Mouse (Mus musculus) CH12.LX (cell line): ENCODE data around the gene Cox19. TPM values are rescaled to one million over a fixed set of nuclear protein-coding genes. Genes with fewer than 3 reads are reported as not detected.

Experiments used
- DNase-seq: peaks from one replicate; pipeline ENCODE4 v3.0.0-alpha.2; 2013; ENCODE audit errors: extremely low read depth
- H3K27ac ChIP-seq: 2 replicates; pipeline ENCODE4 v1.5.1; 2012; ENCODE audit warnings: low read depth, mild to moderate bottlenecking, control low read depth, moderate library complexity; ENCODE audit not compliant: insufficient read depth
- H3K27me3 ChIP-seq: replicated peaks from 2 replicates; pipeline ENCODE3; 2012; ENCODE audit warnings: inconsistent platforms
- H3K36me3 ChIP-seq, 2 experiments: replicated peaks in 1 of 2; 2 replicates each; pipeline versions ENCODE3 to v1.6.1; 2012; ENCODE audit warnings: inconsistent platforms in 1 of 2, low read length in 1 of 2, mild to moderate bottlenecking in 1 of 2, mixed read lengths in 1 of 2, moderate library complexity in 1 of 2; ENCODE audit not compliant: control insufficient read depth in 1 of 2, insufficient read depth in 1 of 2
- H3K4me1 ChIP-seq, 2 experiments: 2 replicates each; pipeline ENCODE4 v1.6.1; 2012; ENCODE audit warnings: inconsistent platforms in 1 of 2, moderate library complexity in 1 of 2; ENCODE audit not compliant: insufficient read depth in 2 of 2, control insufficient read depth in 1 of 2
- H3K4me2 ChIP-seq: 2 replicates; pipeline ENCODE4 v1.6.1; 2012; ENCODE audit warnings: low read depth, mild to moderate bottlenecking, control low read depth; ENCODE audit not compliant: poor library complexity, insufficient read depth, severe bottlenecking
- H3K4me3 ChIP-seq, 3 experiments: fragments of 150-350 bp in 1 of 3; sonication (generic) in 1 of 3; replicated peaks in 1 of 3; 2 replicates each; pipeline versions ENCODE3 to v1.5.1; 2011 to 2012; ENCODE audit warnings: low read depth in 2 of 3, low read length in 2 of 3, mild to moderate bottlenecking in 2 of 3, moderate library complexity in 2 of 3, control low read depth in 1 of 3, improper control_type of control experiment in 1 of 3, inconsistent platforms in 1 of 3, mixed read lengths in 1 of 3; ENCODE audit not compliant: poor library complexity in 1 of 3
- H3K79me2 ChIP-seq: replicated peaks from 2 replicates; pipeline ENCODE4 v1.6.1; 2012; ENCODE audit warnings: mild to moderate bottlenecking, moderate library complexity; ENCODE audit not compliant: control insufficient read depth, poor library complexity, insufficient read depth, severe bottlenecking; ENCODE audit errors: extremely low read depth
- H3K9ac ChIP-seq: 2 replicates; pipeline ENCODE4 v1.6.1; 2012; ENCODE audit warnings: low read depth, mild to moderate bottlenecking, control low read depth, moderate library complexity; ENCODE audit not compliant: insufficient read depth
- H3K9me3 ChIP-seq: replicated peaks from 2 replicates; pipeline ENCODE3; 2012; ENCODE audit warnings: low read length, inconsistent platforms, mixed read lengths
- BHLHE40 ChIP-seq: IDR thresholded peaks from 2 replicates; pipeline ENCODE4 v1.6.1; 2011; ENCODE audit warnings: mild to moderate bottlenecking, low read depth, low read length, improper control_type of control experiment
- CHD1 ChIP-seq: IDR thresholded peaks from 2 replicates; pipeline ENCODE4 v1.6.1; 2012; ENCODE audit warnings: low read depth, low read length, improper control_type of control experiment, inconsistent platforms
- CHD2 ChIP-seq: IDR thresholded peaks from 2 replicates; pipeline ENCODE4 v1.6.1; 2011; ENCODE audit warnings: low read length, improper control_type of control experiment
- CTCF ChIP-seq, 2 experiments: IDR thresholded peaks in 1 of 2; conservative IDR thresholded peaks in 1 of 2; 2 replicates each; pipeline ENCODE4 v1.5.1; 2011 to 2012; ENCODE audit warnings: low read depth in 2 of 2, low read length in 2 of 2, improper control_type of control experiment in 1 of 2, inconsistent platforms in 1 of 2, mild to moderate bottlenecking in 1 of 2, moderate library complexity in 1 of 2
- ELF1 ChIP-seq: IDR thresholded peaks from 2 replicates; pipeline ENCODE4 v1.6.1; 2014; ENCODE audit warnings: low read depth, mild to moderate bottlenecking, inconsistent platforms, low read length, improper control_type of control experiment
- EP300 ChIP-seq: IDR thresholded peaks from 2 replicates; pipeline ENCODE4 v1.6.1; 2011; ENCODE audit warnings: low read length, improper control_type of control experiment
- ETS1 ChIP-seq: conservative IDR thresholded peaks from 2 replicates; pipeline ENCODE4 v1.6.1; 2012; ENCODE audit warnings: low read depth, mild to moderate bottlenecking, inconsistent platforms, low read length, improper control_type of control experiment, moderate library complexity
- HCFC1 ChIP-seq: IDR thresholded peaks from 2 replicates; pipeline ENCODE4 v1.6.1; 2012; ENCODE audit warnings: low read depth, mild to moderate bottlenecking, inconsistent platforms, low read length, improper control_type of control experiment
- IRF4 ChIP-seq: IDR thresholded peaks from 2 replicates; pipeline ENCODE4 v1.6.1; 2014; ENCODE audit warnings: low read depth, mild to moderate bottlenecking, inconsistent platforms, low read length, improper control_type of control experiment
- JUN ChIP-seq: IDR thresholded peaks from 2 replicates; pipeline ENCODE4 v1.6.1; 2011; ENCODE audit warnings: low read depth, mild to moderate bottlenecking, low read length, improper control_type of control experiment, moderate library complexity; ENCODE audit not compliant: insufficient read depth
- JUND ChIP-seq: conservative IDR thresholded peaks from 2 replicates; pipeline ENCODE4 v1.6.1; 2011; ENCODE audit warnings: low read depth, low read length, improper control_type of control experiment
- KAT2A ChIP-seq: IDR thresholded peaks from 2 replicates; pipeline ENCODE4 v1.6.1; 2012; ENCODE audit warnings: low read length, improper control_type of control experiment, inconsistent platforms; ENCODE audit not compliant: insufficient replicate concordance
- MAFK ChIP-seq: IDR thresholded peaks from 2 replicates; pipeline ENCODE4 v1.6.1; 2011; ENCODE audit warnings: low read length, improper control_type of control experiment; ENCODE audit not compliant: insufficient replicate concordance
- MAZ ChIP-seq: IDR thresholded peaks from 2 replicates; pipeline ENCODE4 v1.6.1; 2012; ENCODE audit warnings: low read depth, mild to moderate bottlenecking, inconsistent platforms, low read length, improper control_type of control experiment, moderate library complexity
- MXI1 ChIP-seq: IDR thresholded peaks from 2 replicates; pipeline ENCODE4 v1.6.1; 2011; ENCODE audit warnings: mild to moderate bottlenecking, low read depth, low read length, improper control_type of control experiment
- MYC ChIP-seq: IDR thresholded peaks from 2 replicates; pipeline ENCODE4 v1.6.1; 2011; ENCODE audit warnings: low read depth, mild to moderate bottlenecking, improper control_type of control experiment, low read length
- NELFE ChIP-seq: IDR thresholded peaks from 2 replicates; pipeline ENCODE4 v1.6.1; 2011; ENCODE audit warnings: low read depth, low read length, improper control_type of control experiment
- NRF1 ChIP-seq: IDR thresholded peaks from 2 replicates; pipeline ENCODE4 v1.6.1; 2014; ENCODE audit warnings: low read depth, mild to moderate bottlenecking, inconsistent platforms, low read length, improper control_type of control experiment, moderate library complexity
- PAX5 ChIP-seq: IDR thresholded peaks from 2 replicates; pipeline ENCODE4 v1.6.1; 2012; ENCODE audit warnings: low read length, inconsistent platforms, mixed read lengths
- RAD21 ChIP-seq: IDR thresholded peaks from 2 replicates; pipeline ENCODE4 v1.6.1; 2011; ENCODE audit warnings: low read depth, mild to moderate bottlenecking, low read length, improper control_type of control experiment, moderate library complexity
- RCOR1 ChIP-seq: conservative IDR thresholded peaks from 2 replicates; pipeline ENCODE4 v1.6.1; 2012; ENCODE audit warnings: low read depth, mild to moderate bottlenecking, inconsistent platforms, low read length, improper control_type of control experiment
- SIN3A ChIP-seq: IDR thresholded peaks from 2 replicates; pipeline ENCODE4 v1.6.1; 2012; ENCODE audit warnings: low read length, improper control_type of control experiment, inconsistent platforms
- SMC3 ChIP-seq: IDR thresholded peaks from 2 replicates; pipeline ENCODE4 v1.6.1; 2011; ENCODE audit warnings: low read depth, low read length, improper control_type of control experiment
- TBP ChIP-seq: conservative IDR thresholded peaks from 2 replicates; pipeline ENCODE4 v1.6.1; 2011; ENCODE audit warnings: low read depth, low read length, improper control_type of control experiment
- UBTF ChIP-seq: IDR thresholded peaks from 2 replicates; pipeline ENCODE4 v1.6.1; 2012; ENCODE audit warnings: low read depth, mild to moderate bottlenecking, inconsistent platforms, low read length, improper control_type of control experiment, moderate library complexity
- USF1 ChIP-seq: IDR thresholded peaks from 2 replicates; pipeline ENCODE4 v1.6.1; 2014; ENCODE audit warnings: low read depth, mild to moderate bottlenecking, inconsistent platforms, low read length, improper control_type of control experiment
- USF2 ChIP-seq: conservative IDR thresholded peaks from 2 replicates; pipeline ENCODE4 v1.6.1; 2011; ENCODE audit warnings: low read depth, low read length, improper control_type of control experiment
- ZC3H11A ChIP-seq: IDR thresholded peaks from 2 replicates; pipeline ENCODE4 v1.6.1; 2012; ENCODE audit warnings: low read depth, mild to moderate bottlenecking, inconsistent platforms, low read length, improper control_type of control experiment
- ZKSCAN1 ChIP-seq: IDR thresholded peaks from 2 replicates; pipeline ENCODE4 v1.6.1; 2012; ENCODE audit warnings: low read depth, inconsistent platforms, low read length, improper control_type of control experiment, borderline replicate concordance
- ZMIZ1 ChIP-seq: IDR thresholded peaks from 2 replicates; pipeline ENCODE4 v1.6.1; 2012; ENCODE audit warnings: low read depth, mild to moderate bottlenecking, inconsistent platforms, low read length, improper control_type of control experiment
- ZNF384 ChIP-seq: IDR thresholded peaks from 2 replicates; pipeline ENCODE4 v1.6.1; 2012; ENCODE audit warnings: low read depth, low read length, improper control_type of control experiment, inconsistent platforms
- dilution Hi-C: fragments of 300-500 bp; cut with MboI; formaldehyde crosslinking; loops from 2 replicates; pipeline ENCODE4 v1.14.3; 2020; ENCODE audit warnings: low sequenced_read_pairs; ENCODE audit not compliant: extremely low pct_unique_long_range_greater_than_20kb, extremely low pct_ligation_motif_present
- in situ Hi-C: fragments of 300-500 bp; cut with MboI; formaldehyde crosslinking; loops from 3 replicates; pipeline ENCODE4 v1.14.3; 2019; ENCODE audit warnings: low sequenced_read_pairs, low pct_ligation_motif_present, low pct_unique_long_range_greater_than_20kb, mixed read lengths
- polyA plus RNA-seq: library from polyadenylated mRNA; unstranded; fragments of >175 nt; gene quantifications from 2 replicates; pipeline ENCODE4 v1.2.1, GENCODE M21; 2012; ENCODE audit warnings: low read depth; ENCODE audit not compliant: insufficient read length
- total RNA-seq, 2 experiments: library from RNA; depleted of rRNA; stranded (reverse); fragments of 300-350 nt in 1 of 2; fragments of >200 nt in 1 of 2; gene quantifications; 2 replicates each; pipeline ENCODE4 v1.2.3; 2012 to 2014

The Cox19 gene
- total and polyA plus RNA-seq, 3 experiments, result 30.1 to 70.1 (median 32.1) TPM

DNA sequence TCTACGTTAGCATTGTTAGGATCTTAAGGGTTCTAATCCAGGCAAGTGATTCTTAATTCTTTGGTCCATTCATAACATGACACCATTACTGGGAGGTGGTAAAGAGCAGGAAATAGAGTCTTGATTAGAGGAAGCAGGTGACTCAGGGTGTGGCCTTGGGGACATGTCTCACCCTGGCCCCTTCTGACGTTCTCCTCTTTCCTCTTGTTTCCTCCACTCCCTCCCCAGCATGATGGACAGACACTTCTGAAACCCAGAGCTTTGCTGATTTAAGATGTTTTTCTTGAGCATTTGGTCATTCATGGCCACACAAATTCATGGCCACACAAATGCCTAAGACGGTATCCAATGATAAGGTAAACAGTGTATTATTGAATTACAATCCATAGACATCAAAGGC, 41.3 kb downstream of the Cox19 start:
- Histone ChIP-seq H3K9me3 (peaks cover 16% of the 10 kb centered on the region), H3K27ac (peak overlapping the region; percentile 25), H3K9ac (no peak overlapping the region), H3K4me2 (no peak overlapping the region), H3K4me3 (no peak overlapping the region), H3K4me1 (peaks cover 21 to 71% of the 10 kb centered on the region in 2 experiments), H3K36me3 (peaks cover 40 to 64% of the 10 kb centered on the region in 2 experiments), H3K79me2 (peaks cover 62% of the 10 kb centered on the region), H3K27me3 (no peaks in the 10 kb centered on the region)
- in situ Hi-C loops (no loop called here), dilution Hi-C loops (no loop called here)
- no peak for DNase-seq
- TF ChIP-seq USF1 (no peak), ETS1 (0 out of 2 replicates have a peak, but pooled peaks have one; percentile 19), RCOR1 (0 out of 2 replicates have a peak, but pooled peaks have one; percentile 0), ZC3H11A (no peak), IRF4 (no peak), RAD21 (no peak), MYC (no peak), UBTF (no peak), BHLHE40 (0 out of 2 replicates have a peak, but pooled peaks have one; percentile 24), NRF1 (no peak), EP300 (no peak), HCFC1 (no peak), SIN3A (no peak), NELFE (no peak), MXI1 (no peak), ZMIZ1 (no peak)

DNA sequence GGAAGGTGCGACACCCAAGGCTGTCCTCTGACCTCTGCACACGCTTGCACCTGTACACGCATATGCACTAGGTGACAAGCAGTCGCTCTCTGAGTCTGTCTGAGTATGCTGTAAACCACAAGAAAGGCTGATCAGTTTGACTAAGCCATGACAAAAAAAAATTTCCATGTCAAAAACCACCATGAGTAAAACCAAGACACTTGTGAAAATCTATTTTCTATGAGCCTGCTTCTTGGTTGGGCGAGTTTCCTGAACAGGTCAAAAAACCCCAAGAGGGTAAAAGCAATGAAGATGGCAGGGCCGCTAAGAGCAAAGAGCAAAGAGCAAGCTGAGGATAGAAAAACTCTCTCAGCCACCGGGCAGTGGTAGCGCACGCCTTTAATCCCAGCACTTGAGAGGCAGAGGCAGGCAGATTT, 47.6 kb downstream of the Cox19 start:
- Histone ChIP-seq H3K79me2 (peaks cover 8% of the 10 kb centered on the region; the same call in 1 of the 2 replicates), H3K4me2 (peak overlapping the region; percentile 49), H3K27ac (peak overlapping the region; percentile 98), H3K36me3 (peaks cover 25 to 45% of the 10 kb centered on the region in 2 experiments), H3K27me3 (no peaks in the 10 kb centered on the region), H3K9me3 (peaks cover 16% of the 10 kb centered on the region), H3K4me1 (peaks cover 45 to 83% of the 10 kb centered on the region in 2 experiments), H3K9ac (peak overlapping the region; percentile 48), H3K4me3 (no peak overlapping the region)
- peak; percentile 96 for DNase-seq
- in situ Hi-C loops (no loop called here), dilution Hi-C loops (no loop called here)
- TF ChIP-seq USF2 (no peak), MXI1 (peak; percentile 81), ZMIZ1 (no peak), IRF4 (peak; percentile 99), ZNF384 (peak; percentile 97), ETS1 (peak; percentile 98), MAZ (peak; percentile 93), MYC (peak; percentile 97), CHD2 (peak; percentile 92), ELF1 (peak; percentile 31; the same call in 1 of the 2 replicates), NRF1 (no peak), JUND (peak; percentile 98), ZKSCAN1 (no peak), RAD21 (no peak; the same call in none of the 2 replicates), JUN (peak; percentile 97), CHD1 (no peak), BHLHE40 (peak; percentile 99), RCOR1 (peak; percentile 100), EP300 (peak; percentile 100), MAFK (peak; percentile 96), KAT2A (no peak), TBP (0 out of 2 replicates have a peak, but pooled peaks have one; percentile 12), SMC3 (peak; percentile 22), PAX5 (no peak), CTCF (conservative IDR thresholded peaks at IDR 0.05 in 1 of 2, IDR thresholded peaks at IDR 0.05 in 1 of 2; ENCODE audit: low read depth in 2 of 2, low read length in 2 of 2) (no peak)
